Mouse (Mus musculus) MEL (cell line): ENCODE results near the gene Rtf1.

Experiments
- CTCF ChIP-seq, 3 experiments: IDR thresholded peaks in 2 of 3; conservative IDR thresholded peaks in 1 of 3; 2 replicates each; pipeline ENCODE4 v1.5.1; 2011 to 2012; ENCODE audit warnings: low read length in 3 of 3, low read depth in 2 of 3, mild to moderate bottlenecking in 2 of 3, improper control_type of control experiment in 1 of 3, inconsistent platforms in 1 of 3, mixed read lengths in 1 of 3, moderate library complexity in 1 of 3; ENCODE audit not compliant: control insufficient read depth in 1 of 3, insufficient read depth in 1 of 3, poor library complexity in 1 of 3, severe bottlenecking in 1 of 3
- ETS1 ChIP-seq: IDR thresholded peaks from 2 replicates; pipeline ENCODE4 v1.6.1; 2012; ENCODE audit warnings: low read depth, mild to moderate bottlenecking, inconsistent platforms, low read length, improper control_type of control experiment, moderate library complexity
- GATA1 ChIP-seq: IDR thresholded peaks from 2 replicates; pipeline ENCODE4 v1.6.1; 2011; ENCODE audit warnings: low read depth, low read length, improper control_type of control experiment
- POLR2AphosphoS5 ChIP-seq: IDR thresholded peaks from 2 replicates; pipeline ENCODE4 v1.6.1; 2012; ENCODE audit warnings: low read depth, borderline replicate concordance, mild to moderate bottlenecking, inconsistent platforms, low read length, moderate library complexity, mixed read lengths
- USF2 ChIP-seq, 2 experiments: IDR thresholded peaks; 2 replicates each; pipeline ENCODE4 v1.6.1; 2011 to 2012; ENCODE audit warnings: improper control_type of control experiment in 2 of 2, low read length in 2 of 2, borderline replicate concordance in 1 of 2, inconsistent platforms in 1 of 2, low read depth in 1 of 2, mild to moderate bottlenecking in 1 of 2; ENCODE audit not compliant: insufficient read depth in 1 of 2

GRCm38 (mm10) chr2:119675831-119676230 is 963 bp downstream of the Rtf1 start:
- TF ChIP-seq ETS1 (no peak), GATA1 (no peak), CTCF (IDR thresholded peaks at IDR 0.05 in 2 of 3, conservative IDR thresholded peaks at IDR 0.05 in 1 of 3; ENCODE audit: control insufficient read depth in 1 of 3, insufficient read depth in 1 of 3, low read depth in 2 of 3, low read length in 3 of 3, poor library complexity in 1 of 3, severe bottlenecking in 1 of 3) (no peak), USF2 (IDR thresholded peaks at IDR 0.05; ENCODE audit: borderline replicate concordance in 1 of 2, insufficient read depth in 1 of 2, low read depth in 1 of 2, low read length in 2 of 2) (no peak), POLR2AphosphoS5 (no peak)
